Mouse (Mus musculus) testis, adult 2 months (tissue): Measurements from ENCODE around the gene Opn4.

Source experiments
- CTCF ChIP-seq: fragments of 200-500 bp; IDR thresholded peaks from 2 replicates; pipeline ENCODE4 v1.5.1; 2012; ENCODE audit warnings: low read depth, mild to moderate bottlenecking, inconsistent platforms, low read length, moderate library complexity; ENCODE audit not compliant: control insufficient read depth, insufficient read depth, insufficient replicate concordance
- POLR2A ChIP-seq: fragments of 200-500 bp; IDR thresholded peaks from 2 replicates; pipeline ENCODE4 v1.6.1; 2012; ENCODE audit warnings: low read depth, mild to moderate bottlenecking, inconsistent platforms, low read length, moderate library complexity; ENCODE audit not compliant: control insufficient read depth

DNA sequence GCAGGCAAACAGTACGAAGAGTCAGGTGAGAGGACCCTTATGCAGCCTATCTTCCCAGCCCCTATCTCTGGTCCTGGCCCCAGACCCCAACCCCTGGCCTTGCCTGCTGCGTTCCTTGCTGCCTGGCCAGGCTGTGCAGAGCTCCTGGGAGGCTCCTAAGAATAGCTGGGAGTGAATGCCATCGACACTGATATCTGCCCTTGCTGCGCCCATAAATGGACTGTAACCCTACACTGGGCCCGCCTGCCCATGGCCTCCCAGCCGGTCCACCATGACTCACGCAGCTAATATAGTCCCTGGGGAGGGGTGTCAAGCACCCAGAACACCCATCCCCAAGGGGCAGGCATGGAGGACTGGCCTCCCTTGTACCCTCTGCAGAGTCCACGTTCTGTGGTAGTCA is 11.4 kb downstream of the Opn4 start, which contains the start of gene Ldb3:
- no peak for TF ChIP-seq CTCF
- no peak for TF ChIP-seq POLR2A
